Mouse (Mus musculus) large intestine, adult 2 months (tissue): ENCODE results near the gene Shc2. TPM values are rescaled to one million over a fixed set of nuclear protein-coding genes. Genes with fewer than 3 reads are reported as not detected.

Experiments used
- polyA plus RNA-seq: library from polyadenylated mRNA; depleted of rRNA; stranded (reverse); fragments of >200 nt; gene quantifications from 2 replicates; pipeline ENCODE4 v1.2.3, GENCODE M21; 2012; rRNA removed

Gene Shc2
- polyA plus RNA-seq, 1 experiment = 1.4 TPM

Other genes starting within 250 kb of the Shc2 start
- gene Vmn2r83, start 169.2 kb downstream of the Shc2 start, polyA plus RNA-seq = not detected in 2 replicates
- gene Plpp2, start 104.1 kb downstream of the Shc2 start, polyA plus RNA-seq = 288 and 296 TPM in 2 replicates
- gene Mier2, start 82.7 kb downstream of the Shc2 start, polyA plus RNA-seq = 66.3 and 88.2 TPM in 2 replicates
- gene Theg, start 50.6 kb downstream of the Shc2 start, polyA plus RNA-seq = not detected in 2 replicates
- gene C2cd4c, start 23.9 kb downstream of the Shc2 start, polyA plus RNA-seq = 0.66 and 0.68 TPM in 2 replicates
- 0.06 TPM in 1 of 2 replicates, not detected in the other for gene Odf3l2, start 7.8 kb upstream of the Shc2 start, polyA plus RNA-seq
- gene Madcam1, start 26.6 kb upstream of the Shc2 start, polyA plus RNA-seq = 13.9 and 17.1 TPM in 2 replicates
- 43.3 and 49.2 TPM in 2 replicates for gene Tpgs1, start 31.5 kb upstream of the Shc2 start, polyA plus RNA-seq
- 178 and 188 TPM in 2 replicates for gene Cdc34, start 44.3 kb upstream of the Shc2 start, polyA plus RNA-seq
- 0.73 and 0.88 TPM in 2 replicates for gene Gzmm, start 51.1 kb upstream of the Shc2 start, polyA plus RNA-seq
- 808 and 1,022 TPM in 2 replicates for gene Bsg, start 66.6 kb upstream of the Shc2 start, polyA plus RNA-seq
- 4.0 and 5.2 TPM in 2 replicates for gene Hcn2, start 78.7 kb upstream of the Shc2 start, polyA plus RNA-seq
- 57.5 and 63.7 TPM in 2 replicates for gene Polrmt, start 108.7 kb upstream of the Shc2 start, polyA plus RNA-seq
- gene Fgf22, start 117.2 kb upstream of the Shc2 start, polyA plus RNA-seq = not detected in 2 replicates
- 119 and 129 TPM in 2 replicates for gene Rnf126, start 129.0 kb upstream of the Shc2 start, polyA plus RNA-seq
- gene Fstl3, start 139.4 kb upstream of the Shc2 start, polyA plus RNA-seq = 12.9 and 13.6 TPM in 2 replicates
- 0.29 and 0.48 TPM in 2 replicates for gene Prss57, start 153.0 kb upstream of the Shc2 start, polyA plus RNA-seq
- gene Palm, start 155.7 kb upstream of the Shc2 start, polyA plus RNA-seq = 15.4 and 17.6 TPM in 2 replicates
- 299 and 402 TPM in 2 replicates for gene Misp, start 183.1 kb upstream of the Shc2 start, polyA plus RNA-seq
- 255 and 340 TPM in 2 replicates for gene Ptbp1, start 216.5 kb upstream of the Shc2 start, polyA plus RNA-seq
- 1.6 and 1.8 TPM in 2 replicates for gene Prtn3, start 236.6 kb upstream of the Shc2 start, polyA plus RNA-seq
- gene Plppr3, start 236.7 kb upstream of the Shc2 start, polyA plus RNA-seq = 3.4 and 4.6 TPM in 2 replicates
- not detected in 2 replicates for gene Elane, start 248.3 kb upstream of the Shc2 start, polyA plus RNA-seq